Mouse (Mus musculus): Measurements from ENCODE around the gene Gabbr2. TPM values are rescaled to one million over a fixed set of nuclear protein-coding genes. Genes with fewer than 3 reads are reported as not detected.

The Gabbr2 gene
- polyA plus RNA-seq, 1 experiment: 3.2 TPM

- TF ChIP-seq CTCF (IDR thresholded peaks at IDR 0.05; ENCODE audit: control insufficient read depth, insufficient read depth, insufficient replicate concordance, low read depth, low read length) (no peak), POLR2A (IDR thresholded peaks at IDR 0.05; ENCODE audit: control insufficient read depth, low read depth, low read length) (no peak)
- no peak overlapping the region for H3K4me3 ChIP-seq (ENCODE audit: control insufficient read depth, low read depth, low read length)
- no peaks in the 10 kb centered on the region for H3K4me1 ChIP-seq (ENCODE audit: control insufficient read depth, insufficient read depth, low read length)
- H3K27ac ChIP-seq (ENCODE audit: control insufficient read depth, insufficient read depth, low read depth, low read length): no peak overlapping the region
- H3K36me3 ChIP-seq (ENCODE audit: control insufficient read depth, insufficient read depth, low read length): no peaks in the 10 kb centered on the region
- no peaks in the 10 kb centered on the region for H3K27me3 ChIP-seq (ENCODE audit: control insufficient read depth, insufficient read depth, low read length)
These were observed 75.7 kb downstream of the Gabbr2 start for GRCm38 (mm10) chr4:46915934-46916333.

GRCm38 (mm10) chr4:46915476-46915875 lies 76.2 kb downstream of the Gabbr2 start:
- no peak overlapping the region for H3K4me3 ChIP-seq (ENCODE audit: control insufficient read depth, low read depth, low read length)
- H3K27me3 ChIP-seq (ENCODE audit: control insufficient read depth, insufficient read depth, low read length): no peaks in the 10 kb centered on the region
- no peaks in the 10 kb centered on the region for H3K4me1 ChIP-seq (ENCODE audit: control insufficient read depth, insufficient read depth, low read length)
- H3K36me3 ChIP-seq (ENCODE audit: control insufficient read depth, insufficient read depth, low read length): no peaks in the 10 kb centered on the region
- TF ChIP-seq CTCF (IDR thresholded peaks at IDR 0.05; ENCODE audit: control insufficient read depth, insufficient read depth, insufficient replicate concordance, low read depth, low read length) (no peak), POLR2A (IDR thresholded peaks at IDR 0.05; ENCODE audit: control insufficient read depth, low read depth, low read length) (no peak)
- no peak overlapping the region for H3K27ac ChIP-seq (ENCODE audit: control insufficient read depth, insufficient read depth, low read depth, low read length)

- Histone ChIP-seq H3K27ac (ENCODE audit: control insufficient read depth, insufficient read depth, low read depth, low read length) (no peak overlapping the region), H3K4me3 (ENCODE audit: control insufficient read depth, low read depth, low read length) (no peak overlapping the region), H3K4me1 (ENCODE audit: control insufficient read depth, insufficient read depth, low read length) (no peaks in the 10 kb centered on the region), H3K27me3 (ENCODE audit: control insufficient read depth, insufficient read depth, low read length) (no peaks in the 10 kb centered on the region), H3K36me3 (ENCODE audit: control insufficient read depth, insufficient read depth, low read length) (no peaks in the 10 kb centered on the region)
- no peak for TF ChIP-seq CTCF (IDR thresholded peaks at IDR 0.05; ENCODE audit: control insufficient read depth, insufficient read depth, insufficient replicate concordance, low read depth, low read length)
- TF ChIP-seq POLR2A (IDR thresholded peaks at IDR 0.05; ENCODE audit: control insufficient read depth, low read depth, low read length): no peak
These were observed 77.1 kb downstream of the Gabbr2 start for GRCm38 (mm10) chr4:46914606-46915005.

GRCm38 (mm10) chr4:46906036-46906691 lies 85.5 kb downstream of the Gabbr2 start:
- TF ChIP-seq CTCF (IDR thresholded peaks at IDR 0.05; ENCODE audit: control insufficient read depth, insufficient read depth, insufficient replicate concordance, low read depth, low read length): no peak
- TF ChIP-seq POLR2A (IDR thresholded peaks at IDR 0.05; ENCODE audit: control insufficient read depth, low read depth, low read length): no peak
- Histone ChIP-seq H3K36me3 (ENCODE audit: control insufficient read depth, insufficient read depth, low read length) (no peaks in the 10 kb centered on the region), H3K27ac (ENCODE audit: control insufficient read depth, insufficient read depth, low read depth, low read length) (no peak overlapping the region), H3K27me3 (ENCODE audit: control insufficient read depth, insufficient read depth, low read length) (no peaks in the 10 kb centered on the region), H3K4me1 (ENCODE audit: control insufficient read depth, insufficient read depth, low read length) (no peaks in the 10 kb centered on the region), H3K4me3 (ENCODE audit: control insufficient read depth, low read depth, low read length) (no peak overlapping the region)

- Histone ChIP-seq H3K4me3 (ENCODE audit: control insufficient read depth, low read depth, low read length) (no peak overlapping the region), H3K36me3 (ENCODE audit: control insufficient read depth, insufficient read depth, low read length) (no peaks in the 10 kb centered on the region), H3K4me1 (ENCODE audit: control insufficient read depth, insufficient read depth, low read length) (no peaks in the 10 kb centered on the region), H3K27ac (ENCODE audit: control insufficient read depth, insufficient read depth, low read depth, low read length) (no peak overlapping the region), H3K27me3 (ENCODE audit: control insufficient read depth, insufficient read depth, low read length) (no peaks in the 10 kb centered on the region)
- TF ChIP-seq CTCF (IDR thresholded peaks at IDR 0.05; ENCODE audit: control insufficient read depth, insufficient read depth, insufficient replicate concordance, low read depth, low read length) (no peak), POLR2A (IDR thresholded peaks at IDR 0.05; ENCODE audit: control insufficient read depth, low read depth, low read length) (no peak)
These were observed 86.5 kb downstream of the Gabbr2 start for GRCm38 (mm10) chr4:46905152-46905551.

- Histone ChIP-seq H3K27ac (ENCODE audit: control insufficient read depth, insufficient read depth, low read depth, low read length) (no peak overlapping the region), H3K27me3 (ENCODE audit: control insufficient read depth, insufficient read depth, low read length) (no peaks in the 10 kb centered on the region)
These were observed 87.5 kb downstream of the Gabbr2 start for GRCm38 (mm10) chr4:46904129-46904528.

GRCm38 (mm10) chr4:46898546-46898945 lies 93.1 kb downstream of the Gabbr2 start:
- Histone ChIP-seq H3K4me1 (ENCODE audit: control insufficient read depth, insufficient read depth, low read length) (no peaks in the 10 kb centered on the region), H3K4me3 (ENCODE audit: control insufficient read depth, low read depth, low read length) (no peak overlapping the region), H3K27ac (ENCODE audit: control insufficient read depth, insufficient read depth, low read depth, low read length) (no peak overlapping the region), H3K27me3 (ENCODE audit: control insufficient read depth, insufficient read depth, low read length) (no peaks in the 10 kb centered on the region), H3K36me3 (ENCODE audit: control insufficient read depth, insufficient read depth, low read length) (no peaks in the 10 kb centered on the region)
- no peak for TF ChIP-seq POLR2A (IDR thresholded peaks at IDR 0.05; ENCODE audit: control insufficient read depth, low read depth, low read length)
- no peak for TF ChIP-seq CTCF (IDR thresholded peaks at IDR 0.05; ENCODE audit: control insufficient read depth, insufficient read depth, insufficient replicate concordance, low read depth, low read length)

More at GRCm38 (mm10) chr4:46904129-46904528, 87.5 kb downstream of the Gabbr2 start:
- Histone ChIP-seq H3K36me3 (ENCODE audit: control insufficient read depth, insufficient read depth, low read length) (no peaks in the 10 kb centered on the region), H3K4me1 (ENCODE audit: control insufficient read depth, insufficient read depth, low read length) (no peaks in the 10 kb centered on the region), H3K4me3 (ENCODE audit: control insufficient read depth, low read depth, low read length) (no peak overlapping the region)
- TF ChIP-seq CTCF (IDR thresholded peaks at IDR 0.05; ENCODE audit: control insufficient read depth, insufficient read depth, insufficient replicate concordance, low read depth, low read length) (no peak), POLR2A (IDR thresholded peaks at IDR 0.05; ENCODE audit: control insufficient read depth, low read depth, low read length) (no peak)

Measured in testis, adult 2 months (tissue).